Mouse (Mus musculus) G1E-ER4 (cell line): ENCODE data around the gene Cdcp1. TPM values are rescaled to one million over a fixed set of nuclear protein-coding genes. Genes with fewer than 3 reads are reported as not detected.

Source experiments
- GATA1 ChIP-seq: IDR thresholded peaks from one replicate; pipeline ENCODE4 v1.8.0; 2012; ENCODE audit warnings: low read length, inconsistent platforms
- polyA plus RNA-seq: library from polyadenylated mRNA; stranded (reverse); fragments of >175 nt; gene quantifications from 2 replicates; pipeline ENCODE4 v1.2.3, GENCODE M21; 2012

The Cdcp1 gene
- polyA plus RNA-seq, 1 experiment: not detected

DNA sequence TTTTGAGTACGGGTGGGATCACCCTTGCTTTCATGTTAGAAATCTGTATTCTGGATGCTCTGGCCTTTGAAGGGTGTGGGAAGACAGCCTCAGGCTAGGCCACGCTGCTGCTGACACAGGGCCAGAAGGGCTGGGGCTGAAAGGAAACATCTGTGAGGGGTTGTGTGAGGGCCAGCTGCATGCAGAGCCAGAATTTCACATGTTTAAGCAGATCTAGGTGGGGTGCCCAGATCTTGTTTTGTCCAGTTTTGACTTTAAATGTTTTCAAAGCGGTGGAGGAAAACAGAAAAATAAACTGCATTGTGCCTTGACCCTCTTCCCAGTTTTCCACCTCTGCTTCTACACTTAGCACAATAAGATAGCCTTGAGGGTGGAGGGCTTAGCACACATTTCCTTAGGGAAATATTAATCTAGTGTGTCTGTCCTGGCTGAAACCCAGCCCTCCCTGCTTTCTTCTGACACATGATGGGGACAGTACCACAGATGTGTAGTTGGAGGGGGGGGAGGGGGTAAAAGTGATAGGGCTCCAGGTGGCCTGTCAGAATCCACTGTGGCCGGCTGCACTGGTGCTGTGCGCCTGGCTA is 76.9 kb downstream of the Cdcp1 start:
- TF ChIP-seq GATA1: no peak

DNA sequence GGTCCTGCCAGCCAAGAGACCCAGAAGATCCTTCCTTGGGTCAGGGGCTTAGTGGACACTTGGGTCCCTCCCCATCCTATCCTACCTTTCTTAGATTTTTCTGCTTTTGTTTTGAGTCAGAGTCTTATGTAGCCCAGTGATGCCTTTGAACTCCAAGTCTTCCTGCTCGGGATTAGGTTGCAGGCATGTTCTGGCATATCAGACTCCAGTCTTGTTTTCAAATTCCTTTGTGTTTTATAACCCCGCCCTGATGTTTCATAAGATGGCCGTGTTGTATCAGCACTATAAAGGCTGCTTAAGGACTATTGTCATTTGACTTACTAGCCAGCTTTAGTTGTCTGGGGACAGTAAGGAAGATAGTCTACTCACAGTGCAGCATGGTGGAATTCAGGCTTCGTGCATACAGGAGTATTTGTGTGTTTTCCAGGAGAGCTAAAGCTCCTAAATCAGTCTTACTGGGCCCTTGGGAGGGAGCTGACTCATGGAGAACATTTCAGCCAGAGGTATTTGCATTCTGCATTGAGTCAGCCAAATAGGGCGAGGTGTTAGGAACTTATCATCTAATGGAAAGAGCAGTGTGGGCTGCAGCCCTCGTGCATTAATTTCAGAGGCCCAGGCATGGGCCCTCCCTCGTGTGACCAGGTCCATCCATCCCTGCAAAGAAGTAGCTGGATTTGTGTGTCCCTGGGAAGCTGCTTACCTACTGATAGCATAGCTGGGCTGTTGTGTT is 78.7 kb downstream of the Cdcp1 start:
- TF ChIP-seq GATA1: no peak

DNA sequence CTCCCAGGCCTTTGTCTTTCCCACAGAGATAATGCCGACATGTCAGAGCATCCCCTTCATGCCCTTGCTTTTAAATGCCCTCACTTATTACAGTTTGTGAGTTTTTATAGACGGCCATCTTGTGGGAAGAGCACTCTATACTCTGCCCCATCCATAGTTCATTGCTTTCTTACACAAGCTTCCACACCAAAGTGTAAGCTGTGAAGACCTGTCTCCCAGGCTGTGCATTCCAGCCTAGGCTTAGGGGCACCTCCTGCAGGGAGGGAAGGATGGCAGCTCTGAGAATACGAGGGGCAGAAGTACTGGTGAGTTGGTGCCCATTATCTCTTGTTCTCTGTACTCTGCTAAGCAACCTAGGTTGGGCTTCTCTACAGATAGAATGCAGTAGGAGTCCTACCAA is 82.8 kb downstream of the Cdcp1 start:
- TF ChIP-seq GATA1: no peak

DNA sequence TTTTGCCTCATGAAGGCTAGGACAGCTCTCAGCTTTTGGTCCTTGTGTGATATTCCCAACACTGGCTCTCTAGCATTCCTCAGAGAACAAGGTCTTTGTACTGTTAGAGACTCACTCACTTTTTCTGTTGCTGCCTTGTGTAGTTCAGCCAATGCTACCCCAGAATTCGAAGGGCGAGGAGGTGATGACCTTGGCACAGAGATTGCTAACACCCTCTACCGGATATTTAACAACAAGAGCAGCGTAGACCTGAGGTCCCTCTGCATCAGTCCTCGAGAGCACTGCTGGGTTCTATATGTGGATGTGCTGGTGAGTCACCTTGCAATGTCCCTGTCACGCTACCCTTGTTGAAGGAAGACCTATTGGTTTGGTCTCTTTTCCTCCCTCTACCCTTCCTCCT is 88.2 kb downstream of the Cdcp1 start:
- no peak for TF ChIP-seq GATA1

DNA sequence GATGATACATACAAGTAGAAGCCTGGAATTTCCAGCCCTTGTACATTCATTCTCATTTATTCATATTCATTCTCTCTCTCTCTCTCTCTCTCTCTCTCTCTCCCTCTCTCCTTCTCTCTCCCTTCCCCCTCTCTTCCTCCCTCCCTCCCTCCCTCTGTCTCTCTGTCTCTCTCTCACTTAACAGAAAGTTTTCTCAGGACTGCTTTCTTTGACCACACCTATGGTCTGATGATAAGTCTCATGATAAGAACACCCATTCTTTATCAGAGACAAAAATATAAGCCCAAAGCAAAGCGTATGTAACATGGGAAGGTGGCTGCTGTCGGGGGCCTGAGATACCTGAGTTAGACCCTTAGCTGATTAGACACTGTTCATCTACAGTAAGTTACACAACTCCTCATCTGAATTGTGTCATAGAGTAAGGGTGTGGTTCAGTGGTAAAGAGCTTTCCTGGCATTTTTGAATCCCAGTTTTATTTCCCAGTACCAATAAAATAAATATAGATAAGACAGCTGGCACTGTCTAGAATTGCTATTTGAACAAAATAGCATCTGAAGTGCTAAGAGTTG is 91.3 kb downstream of the Cdcp1 start:
- TF ChIP-seq GATA1: no peak

DNA sequence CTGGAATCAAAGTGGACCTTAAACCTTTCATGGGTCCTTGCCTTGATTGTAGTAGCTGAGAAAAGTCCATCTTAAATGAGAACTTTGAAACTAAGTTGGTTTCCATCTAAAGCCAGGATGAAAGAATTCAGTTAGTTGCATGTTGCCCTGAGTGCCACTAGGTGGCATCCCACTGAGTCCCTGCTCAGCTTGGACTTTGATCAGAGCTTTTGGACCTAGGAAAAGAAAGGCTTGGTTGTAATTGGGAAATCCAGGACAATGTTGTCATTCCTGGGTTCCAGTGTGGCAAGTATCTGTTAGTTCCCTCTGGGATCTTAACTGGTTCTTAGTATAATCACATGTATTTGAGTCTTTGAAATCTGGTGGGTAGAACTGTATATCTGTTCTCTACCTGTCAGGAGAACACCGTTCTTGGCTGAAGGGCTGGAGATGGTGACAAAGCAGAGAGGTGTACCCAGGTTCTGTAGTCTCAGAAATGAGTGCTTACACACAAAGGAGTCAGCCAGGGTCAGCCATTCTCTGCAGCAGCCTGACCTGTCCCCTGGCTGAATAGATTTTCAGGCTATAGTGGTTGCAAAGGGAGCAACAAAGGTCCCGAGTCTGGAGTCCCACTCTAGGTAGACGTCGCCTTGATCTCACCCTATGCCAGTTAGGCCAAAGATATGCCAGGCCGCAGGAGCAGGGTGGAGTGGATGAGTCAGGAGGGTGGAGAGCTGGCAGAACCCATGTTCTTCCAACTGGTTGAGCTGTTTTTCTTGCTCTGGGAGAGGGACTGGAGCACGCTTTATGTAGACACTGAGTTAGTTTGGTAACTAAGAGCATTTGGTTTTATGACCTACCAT is 92.0 kb downstream of the Cdcp1 start:
- no peak for TF ChIP-seq GATA1

DNA sequence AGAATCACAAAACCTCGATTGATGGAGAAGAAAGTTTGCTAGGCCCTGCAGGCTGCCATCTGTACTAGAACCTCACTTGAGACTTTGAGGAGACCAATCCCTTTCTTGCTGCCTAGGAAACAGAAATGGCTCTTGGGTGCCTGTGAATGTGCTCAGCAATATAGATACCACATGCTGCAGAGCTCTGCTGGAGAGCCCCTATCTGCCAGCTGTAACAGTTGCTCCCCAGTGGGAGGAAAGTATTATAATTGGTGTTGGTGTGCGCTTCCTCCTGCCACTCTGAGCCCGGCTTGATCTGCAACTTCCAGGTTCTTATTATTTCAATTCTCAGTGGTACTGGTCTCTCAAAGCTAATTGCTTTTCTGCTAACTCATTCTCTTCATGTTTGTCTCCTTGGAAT is 92.8 kb downstream of the Cdcp1 start:
- TF ChIP-seq GATA1: no peak

Other genes with a start within 250 kb of the Cdcp1 start
- 5.2 and 7.3 TPM in 2 replicates for gene Tmem42, start 194.7 kb downstream of the Cdcp1 start, polyA plus RNA-seq
- gene Tgm4, start 181.3 kb downstream of the Cdcp1 start, polyA plus RNA-seq: not detected in 2 replicates
- gene Zdhhc3, start 102.8 kb downstream of the Cdcp1 start, polyA plus RNA-seq: 105 and 247 TPM in 2 replicates
- gene Exosc7, start 102.8 kb downstream of the Cdcp1 start, polyA plus RNA-seq: 9.6 and 22.6 TPM in 2 replicates
- gene Clec3b, start 65.1 kb downstream of the Cdcp1 start, polyA plus RNA-seq: 0.08 TPM in 1 of 2 replicates, not detected in the other
- gene Tmem158, start 44.7 kb upstream of the Cdcp1 start, polyA plus RNA-seq: not detected in 2 replicates
- 15.1 and 16.8 TPM in 2 replicates for gene Lars2, start 150.9 kb upstream of the Cdcp1 start, polyA plus RNA-seq